Mouse (Mus musculus) gastrocnemius, postnatal 25 days (tissue): Measurements from ENCODE around the gene Mark2. TPM values are rescaled to one million over a fixed set of nuclear protein-coding genes. Genes with fewer than 3 reads are reported as not detected.
"Not testable (repeated sequence)": the region's sequence is repeated elsewhere in the genome, so short reads cannot be mapped to it uniquely, and the experiment has no call there.

Experiments used
- DNase-seq: peaks from one replicate; pipeline ENCODE4 v3.0.0; 2022
- long read RNA-seq, 2 experiments: library from polyadenylated mRNA; stranded (forward); transcript quantifications; one replicate each; pipeline ENCODE4 v2.0.0; 2021
- total RNA-seq, 2 experiments: library from RNA; stranded (reverse); gene quantifications; 1 replicate in 1 of 2; 2 replicates in 1 of 2; pipeline ENCODE4 v1.2.3; 2021

Mark2 gene
- 10 to 100 TPM; 27.4 to 30.6 TPM for total RNA-seq
- long read RNA-seq, experiment 1, full-length matches to known transcripts: 3 of 10 reads
- long read RNA-seq, experiment 1, partial matches to known transcripts: 1 of 10 reads
- long read RNA-seq, experiment 1, other reads (novel, unspliced or antisense): 6 of 10 reads
- long read RNA-seq, experiment 2, full-length matches to known transcripts: 11 of 34 reads
- long read RNA-seq, experiment 2, partial matches to known transcripts: 0 of 34 reads
- long read RNA-seq, experiment 2, other reads (novel, unspliced or antisense): 23 of 34 reads

DNA sequence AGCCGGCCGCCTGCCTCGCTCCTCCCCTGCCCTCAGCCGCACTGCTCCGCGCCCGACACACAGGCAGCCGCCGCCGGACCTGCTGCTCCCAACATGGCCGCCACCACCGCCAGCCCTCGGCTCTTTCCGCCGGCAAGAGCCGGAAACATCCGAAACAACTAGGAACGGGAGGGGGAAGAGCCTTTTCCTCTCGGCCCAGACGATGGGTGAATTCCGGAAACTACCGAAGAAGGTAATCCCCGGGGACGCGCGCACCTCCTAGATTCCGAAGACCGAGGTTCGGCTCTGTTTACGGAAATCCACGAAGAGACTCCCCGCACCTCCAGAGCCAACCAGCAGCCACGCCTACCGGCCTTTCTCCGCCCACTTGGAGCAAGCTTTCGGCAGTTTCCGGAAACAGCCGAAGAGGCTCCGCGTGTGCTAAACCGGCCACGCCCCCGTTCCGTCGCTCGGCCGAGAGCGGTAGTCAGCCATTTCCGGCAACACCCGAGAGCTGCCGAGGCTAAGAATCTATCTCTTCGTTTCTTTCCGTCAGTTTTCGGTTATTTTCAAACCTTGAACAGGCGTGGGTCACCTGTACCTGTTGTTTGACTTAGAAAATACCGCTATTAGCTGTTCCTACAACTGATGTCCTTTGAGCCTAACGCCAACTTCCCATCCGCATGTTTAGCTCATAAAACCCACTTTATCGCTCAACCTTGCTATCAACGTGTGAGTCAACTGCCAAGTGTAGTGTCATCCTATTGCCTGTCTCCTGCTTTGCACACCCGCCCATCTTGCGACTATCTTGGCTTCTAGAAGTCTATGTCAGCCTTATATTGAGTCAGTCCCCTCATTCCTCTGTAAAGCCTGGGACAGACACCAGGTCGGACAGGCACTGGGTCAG, at the start of gene Mark2:
Gene Mark2, minus strand, starts transcription at position 349 of the 886 bp plus-strand sequence.
- peak; percentile 98 for DNase-seq

GRCm38 (mm10) chr19:7388488-7388887, 46.8 kb upstream of the Mark2 start:
- no peak for DNase-seq

GRCm38 (mm10) chr19:7386042-7386441, 44.4 kb upstream of the Mark2 start:
- DNase-seq: no peak

- DNase-seq: peak; percentile 97
Observed at GRCm38 (mm10) chr19:7382903-7383865, 41.5 kb upstream of the Mark2 start, which contains the start of gene Spindoc. TSS of gene Spindoc (minus strand) at chr19:7382994.

DNA sequence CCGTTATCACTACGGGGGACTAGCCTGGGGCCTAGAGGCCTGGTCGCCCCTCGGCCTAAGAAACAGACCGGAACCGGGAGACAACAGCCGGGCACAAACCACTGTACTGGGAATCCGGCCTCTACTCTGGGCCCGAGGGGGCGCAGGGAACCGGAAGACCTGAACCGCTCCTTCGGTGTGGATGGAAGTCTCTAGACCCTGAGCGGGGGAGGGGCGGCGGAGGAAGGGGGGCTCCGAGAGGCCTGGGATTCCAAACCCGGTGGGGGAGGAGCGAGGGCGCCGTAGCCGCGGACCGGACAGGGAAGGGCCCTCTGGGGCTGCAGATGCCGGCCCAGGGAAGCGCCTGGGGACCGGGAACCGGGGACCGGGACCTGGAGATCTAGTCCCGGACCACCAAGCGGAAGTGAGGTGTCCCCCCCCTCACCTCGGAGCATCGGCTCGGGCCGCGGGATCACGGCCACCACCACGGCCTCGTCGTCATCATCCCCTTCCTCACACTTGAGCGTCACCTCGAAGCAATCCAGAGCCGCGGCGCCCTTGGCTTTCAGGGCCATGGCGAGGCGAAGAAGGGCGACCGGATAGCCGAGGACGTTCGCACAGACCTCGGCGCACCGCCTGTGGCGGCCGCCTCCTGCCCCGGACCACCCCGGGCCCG, 40.7 kb upstream of the Mark2 start:
- DNase-seq: peak; percentile 64

DNA sequence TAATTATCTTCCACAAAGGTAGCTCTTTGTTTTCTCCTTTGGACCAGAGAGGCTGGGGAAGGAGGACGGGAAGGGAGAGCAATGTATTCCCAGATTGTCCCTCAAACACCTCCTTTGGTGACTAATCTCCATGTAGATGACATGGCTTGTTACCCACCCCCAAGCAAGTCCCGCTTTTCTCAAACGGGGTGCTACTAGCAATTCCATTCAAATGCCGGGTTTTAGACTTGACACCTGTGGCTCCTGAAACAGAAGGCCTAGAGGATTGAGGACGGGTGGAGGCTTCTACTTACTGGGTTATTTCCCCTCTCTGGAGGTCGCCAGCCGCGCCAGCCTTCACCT, 40.2 kb upstream of the Mark2 start:
- no peak for DNase-seq

- no peak for DNase-seq
Observed at GRCm38 (mm10) chr19:7377639-7378038, 36.0 kb upstream of the Mark2 start.

GRCm38 (mm10) chr19:7374491-7374890, 32.8 kb upstream of the Mark2 start:
- DNase-seq: no peak

GRCm38 (mm10) chr19:7369469-7369868, 27.8 kb upstream of the Mark2 start:
- DNase-seq: not testable (repeated sequence)

GRCm38 (mm10) chr19:7353636-7354035, 12.0 kb upstream of the Mark2 start:
- DNase-seq: no peak

GRCm38 (mm10) chr19:7352809-7353495, 11.3 kb upstream of the Mark2 start:
- no peak for DNase-seq

DNA sequence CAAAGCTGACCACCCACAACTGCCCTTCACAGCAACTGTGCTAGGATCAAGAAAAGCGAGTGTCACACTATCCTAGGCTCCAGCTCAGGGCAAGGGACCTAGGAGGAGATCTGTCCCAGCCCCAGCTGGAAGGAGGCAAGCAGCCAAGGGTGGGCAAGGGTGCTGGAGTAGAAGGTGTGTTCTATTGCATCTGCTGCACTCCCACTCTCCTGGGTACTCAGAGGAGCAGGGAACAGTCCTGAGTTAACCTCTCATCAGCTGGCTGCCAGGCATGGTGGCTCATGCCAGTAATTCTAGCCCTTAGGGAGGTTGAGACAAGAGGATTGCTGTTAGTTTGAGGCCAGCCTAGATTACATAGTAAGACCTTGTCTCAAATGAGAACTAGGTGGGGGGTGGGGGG, 8.3 kb upstream of the Mark2 start:
- DNase-seq: no peak

DNA sequence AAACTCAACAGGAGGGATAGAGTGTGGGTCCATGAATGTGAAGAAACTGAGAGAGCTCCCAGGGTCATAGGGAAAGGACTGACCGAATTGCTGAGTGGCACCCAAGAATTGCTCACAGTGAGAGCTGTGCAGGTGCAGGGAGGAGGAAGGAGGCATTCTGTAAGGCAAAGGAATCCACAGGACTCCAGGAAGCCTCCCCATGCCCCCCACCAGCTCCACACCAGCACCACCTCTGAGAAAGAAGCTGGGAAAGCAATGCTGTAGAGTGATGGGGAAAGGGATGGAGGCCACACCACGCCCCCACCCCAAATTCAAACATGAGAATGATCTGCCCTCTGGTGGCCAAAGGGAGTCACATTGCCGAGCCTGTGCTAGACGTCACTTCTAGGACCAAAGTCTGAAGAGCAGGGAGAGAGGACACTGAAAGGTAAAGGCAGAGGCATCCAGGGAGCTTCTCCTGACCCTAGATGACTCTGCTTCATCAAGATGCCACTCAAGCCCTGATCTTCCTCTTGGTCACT, 3.6 kb upstream of the Mark2 start:
- no peak for DNase-seq

- no peak for DNase-seq
Observed at GRCm38 (mm10) chr19:7342646-7343045, 986 bp upstream of the Mark2 start.

DNA sequence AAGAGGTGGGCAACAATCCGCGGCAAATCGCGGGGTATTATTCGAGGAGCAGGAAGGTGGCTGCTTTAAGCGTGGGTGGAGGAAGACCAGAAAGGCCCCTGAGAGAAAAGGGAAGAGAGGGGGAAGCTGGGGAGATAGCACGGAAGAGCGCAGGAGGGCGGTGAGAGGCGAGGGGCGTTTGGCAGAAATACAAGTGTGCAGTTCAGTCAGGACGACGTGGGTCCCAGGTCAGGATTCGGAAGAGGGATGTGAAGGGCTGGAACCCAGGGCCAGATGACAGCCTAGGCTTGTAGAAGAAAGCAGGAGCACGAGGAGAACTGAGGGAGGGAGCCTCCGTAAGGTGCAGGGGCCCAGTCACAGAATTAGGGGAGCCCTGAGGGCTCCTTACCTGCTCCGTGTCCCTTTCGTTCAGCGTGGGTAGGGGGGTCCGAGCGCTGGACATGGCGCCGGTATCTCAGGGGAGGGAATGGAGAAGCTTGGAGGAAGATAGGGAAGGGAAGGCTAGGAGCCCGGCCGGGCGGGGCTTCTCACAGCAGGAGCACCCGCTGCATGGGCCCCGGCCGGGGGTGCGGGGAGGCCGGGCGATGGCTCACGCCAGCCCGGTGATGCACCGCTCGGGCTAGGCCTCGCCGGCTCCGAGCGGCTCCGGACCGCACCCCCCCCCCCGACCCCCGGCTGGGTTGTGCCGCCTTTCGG, 732 bp downstream of the Mark2 start:
- DNase-seq: peak; percentile 17

- DNase-seq: no peak
Observed at GRCm38 (mm10) chr19:7340371-7340779, 1.3 kb downstream of the Mark2 start.

DNA sequence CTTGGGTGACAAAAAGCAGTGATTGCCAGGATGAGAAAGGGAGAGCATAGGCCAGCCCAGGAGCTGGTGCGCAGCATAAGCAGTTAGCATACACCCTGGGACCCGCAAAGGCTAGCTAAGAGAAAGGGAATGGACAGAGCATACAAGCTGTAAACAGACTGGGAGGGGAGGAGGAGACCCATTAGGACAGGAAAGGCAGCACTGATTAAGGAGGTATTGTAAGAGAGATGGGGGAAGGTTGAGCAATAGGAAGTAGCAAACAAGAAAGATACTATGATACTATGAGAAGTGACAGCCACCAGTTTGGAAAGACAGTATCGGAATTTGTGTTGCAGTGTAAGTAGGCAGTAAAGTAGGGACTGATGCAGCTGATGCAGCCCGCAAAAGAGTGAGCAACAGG, 1.8 kb downstream of the Mark2 start:
- DNase-seq: no peak

- peak; percentile 52 for DNase-seq
Observed at GRCm38 (mm10) chr19:7339026-7339425, 2.6 kb downstream of the Mark2 start.

GRCm38 (mm10) chr19:7337781-7338342, 3.8 kb downstream of the Mark2 start:
- DNase-seq: no peak

DNA sequence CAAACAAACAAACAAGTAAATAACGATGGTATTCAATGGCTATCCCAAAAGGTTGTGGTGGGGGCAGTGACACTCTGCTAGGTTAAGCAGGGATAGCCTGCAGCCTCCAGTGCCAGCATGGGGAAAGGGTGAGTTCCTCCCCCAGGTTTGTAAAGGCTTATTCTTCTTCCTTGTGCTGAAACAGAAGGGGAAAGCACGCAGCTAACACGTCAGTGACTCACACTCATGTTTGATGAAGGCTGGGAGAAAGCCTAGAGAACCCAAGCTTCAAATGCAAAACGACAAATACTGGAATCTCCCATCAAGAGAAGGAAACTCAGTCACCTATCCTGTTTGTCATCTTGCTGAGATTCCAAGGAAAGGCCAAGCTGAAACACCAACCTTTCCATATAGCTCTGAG, 6.0 kb downstream of the Mark2 start:
- no peak for DNase-seq
